Mouse (Mus musculus): ENCODE results near the gene Cxcr1. TPM values are rescaled to one million over a fixed set of nuclear protein-coding genes. Genes with fewer than 3 reads are reported as not detected.

Gene Cxcr1
- polyA plus RNA-seq, 1 experiment from 2014 or later = not detected

DNA sequence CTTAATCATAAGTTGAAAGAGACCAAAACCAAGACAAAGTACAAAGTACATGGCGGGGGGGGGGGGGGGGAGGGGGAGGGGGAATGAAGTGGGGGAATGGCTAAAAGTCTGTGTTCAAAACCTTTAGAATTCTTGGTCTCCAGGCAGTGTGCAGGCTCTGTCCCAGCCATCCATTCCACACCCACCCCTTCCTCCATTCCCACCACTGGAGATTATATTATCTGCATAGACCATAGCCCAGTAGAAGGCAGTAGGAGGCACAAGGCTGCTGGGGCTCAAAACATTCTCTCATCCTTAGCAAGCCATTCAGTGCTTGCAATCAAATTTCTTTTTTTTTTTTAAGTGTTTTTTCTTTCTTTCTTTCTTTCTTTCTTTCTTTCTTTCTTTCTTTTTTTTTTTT is 36.6 kb upstream of the Cxcr1 start:
- no peaks in the 10 kb centered on the region for H3K9me3 ChIP-seq (ENCODE audit: control insufficient read depth, low read length)
- no peak for ATAC-seq
- no peaks in the 10 kb centered on the region for H3K4me1 ChIP-seq (replicated peaks; ENCODE audit: control insufficient read depth, insufficient read depth, low read length)
- no CpG with 5 or more reads among the region's 1 CpGs for WGBS
- H3K4me3 ChIP-seq (replicated peaks; ENCODE audit: low read length) = no peak overlapping the region
- no peaks in the 10 kb centered on the region for H3K36me3 ChIP-seq (ENCODE audit: control insufficient read depth, insufficient read depth)
- H3K9ac ChIP-seq (replicated peaks; ENCODE audit: low read depth, low read length) = no peak overlapping the region
- H3K4me2 ChIP-seq (ENCODE audit: low read length) = no peak overlapping the region
- no peaks in the 10 kb centered on the region for H3K27me3 ChIP-seq (replicated peaks; ENCODE audit: control insufficient read depth, insufficient read depth, low read length)
- no peak overlapping the region for H3K27ac ChIP-seq (ENCODE audit: low read length)

DNA sequence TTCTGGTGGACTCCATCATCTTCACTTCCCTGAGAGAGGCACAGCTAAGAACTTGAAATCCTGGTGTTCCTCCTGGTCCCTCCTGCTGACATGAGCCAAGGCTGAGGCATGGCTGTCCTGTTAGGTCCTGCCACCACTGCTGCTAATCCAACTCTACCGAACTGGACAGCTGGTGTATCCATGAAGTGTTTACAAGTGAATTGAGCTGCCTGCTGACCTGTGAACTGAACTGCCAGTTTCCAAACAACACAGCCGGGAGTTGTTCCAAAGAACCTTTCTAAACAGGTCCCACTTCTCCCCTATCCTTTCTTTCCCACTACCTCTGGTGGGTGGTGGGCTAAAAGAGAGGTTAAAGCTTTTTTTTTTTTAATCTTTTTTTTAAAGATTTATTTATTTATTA is 35.5 kb upstream of the Cxcr1 start:
- Histone ChIP-seq H3K9me3 (ENCODE audit: control insufficient read depth, low read length) (no peaks in the 10 kb centered on the region), H3K27ac (ENCODE audit: low read length) (no peak overlapping the region), H3K4me3 (replicated peaks; ENCODE audit: low read length) (no peak overlapping the region), H3K9ac (replicated peaks; ENCODE audit: low read depth, low read length) (no peak overlapping the region), H3K4me1 (replicated peaks; ENCODE audit: control insufficient read depth, insufficient read depth, low read length) (no peaks in the 10 kb centered on the region), H3K4me2 (ENCODE audit: low read length) (no peak overlapping the region), H3K27me3 (replicated peaks; ENCODE audit: control insufficient read depth, insufficient read depth, low read length) (no peaks in the 10 kb centered on the region), H3K36me3 (ENCODE audit: control insufficient read depth, insufficient read depth) (no peaks in the 10 kb centered on the region)
- no peak for ATAC-seq
- 50% methylated on average over 2 of the region's 2 CpGs for WGBS

GRCm38 (mm10) chr1:74227317-74227716 is 32.9 kb upstream of the Cxcr1 start:
- Histone ChIP-seq H3K9ac (replicated peaks; ENCODE audit: low read depth, low read length) (no peak overlapping the region), H3K27me3 (replicated peaks; ENCODE audit: control insufficient read depth, insufficient read depth, low read length) (no peaks in the 10 kb centered on the region), H3K27ac (ENCODE audit: low read length) (no peak overlapping the region), H3K9me3 (ENCODE audit: control insufficient read depth, low read length) (no peaks in the 10 kb centered on the region), H3K4me2 (ENCODE audit: low read length) (no peak overlapping the region), H3K4me3 (replicated peaks; ENCODE audit: low read length) (no peak overlapping the region), H3K36me3 (ENCODE audit: control insufficient read depth, insufficient read depth) (no peaks in the 10 kb centered on the region), H3K4me1 (replicated peaks; ENCODE audit: control insufficient read depth, insufficient read depth, low read length) (no peaks in the 10 kb centered on the region)
- 88% methylated on average over 7 of the region's 7 CpGs for WGBS
- ATAC-seq = no peak

- H3K4me1 ChIP-seq (replicated peaks; ENCODE audit: control insufficient read depth, insufficient read depth, low read length) = no peaks in the 10 kb centered on the region
- WGBS = 77% methylated on average over 7 of the region's 7 CpGs
- no peaks in the 10 kb centered on the region for H3K9me3 ChIP-seq (ENCODE audit: control insufficient read depth, low read length)
- no peak overlapping the region for H3K4me3 ChIP-seq (replicated peaks; ENCODE audit: low read length)
- no peaks in the 10 kb centered on the region for H3K27me3 ChIP-seq (replicated peaks; ENCODE audit: control insufficient read depth, insufficient read depth, low read length)
- no peak overlapping the region for H3K9ac ChIP-seq (replicated peaks; ENCODE audit: low read depth, low read length)
- no peak overlapping the region for H3K4me2 ChIP-seq (ENCODE audit: low read length)
- H3K36me3 ChIP-seq (ENCODE audit: control insufficient read depth, insufficient read depth) = no peaks in the 10 kb centered on the region
- peak; percentile 57 for ATAC-seq
- peak overlapping the region; percentile 47; the same call in 1 of the 2 replicates for H3K27ac ChIP-seq (ENCODE audit: low read length)
Observed at GRCm38 (mm10) chr1:74219922-74220321, 25.5 kb upstream of the Cxcr1 start.

DNA sequence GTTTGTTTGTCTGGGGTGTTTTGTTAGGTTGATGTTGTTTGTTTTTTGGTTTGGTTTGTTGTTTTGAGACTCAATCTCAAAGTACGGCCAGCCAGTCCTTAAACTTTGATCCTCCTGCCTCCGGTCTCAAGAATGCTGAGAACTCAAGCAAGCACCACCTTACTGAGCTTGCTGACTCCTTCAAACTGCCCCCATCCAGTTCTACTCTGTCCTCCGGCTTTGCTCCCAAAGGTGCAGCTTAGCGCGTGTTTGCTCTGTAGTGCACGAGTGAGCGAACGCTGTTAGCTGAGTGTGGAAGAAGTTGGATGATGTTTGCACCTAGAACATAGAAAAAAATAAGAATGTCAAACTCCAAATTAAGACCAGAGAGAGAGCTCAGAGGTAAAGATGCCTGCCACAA is 14.5 kb upstream of the Cxcr1 start:
- no peak for ATAC-seq
- Histone ChIP-seq H3K4me1 (replicated peaks; ENCODE audit: control insufficient read depth, insufficient read depth, low read length) (peaks cover 5% of the 10 kb centered on the region), H3K36me3 (ENCODE audit: control insufficient read depth, insufficient read depth) (no peaks in the 10 kb centered on the region), H3K9ac (replicated peaks; ENCODE audit: low read depth, low read length) (no peak overlapping the region), H3K27ac (ENCODE audit: low read length) (no peak overlapping the region), H3K4me3 (replicated peaks; ENCODE audit: low read length) (no peak overlapping the region), H3K4me2 (ENCODE audit: low read length) (no peak overlapping the region), H3K9me3 (ENCODE audit: control insufficient read depth, low read length) (no peaks in the 10 kb centered on the region), H3K27me3 (replicated peaks; ENCODE audit: control insufficient read depth, insufficient read depth, low read length) (no peaks in the 10 kb centered on the region)
- WGBS = 92% methylated on average over 8 of the region's 8 CpGs

GRCm38 (mm10) chr1:74207906-74208305 is 13.5 kb upstream of the Cxcr1 start:
- ATAC-seq = peak; percentile 85
- H3K9ac ChIP-seq (replicated peaks; ENCODE audit: low read depth, low read length) = no peak overlapping the region
- no peaks in the 10 kb centered on the region for H3K9me3 ChIP-seq (ENCODE audit: control insufficient read depth, low read length)
- H3K4me3 ChIP-seq (replicated peaks; ENCODE audit: low read length) = no peak overlapping the region
- H3K4me2 ChIP-seq (ENCODE audit: low read length) = no peak overlapping the region
- no peaks in the 10 kb centered on the region for H3K36me3 ChIP-seq (ENCODE audit: control insufficient read depth, insufficient read depth)
- WGBS = 30% methylated on average over 8 of the region's 9 CpGs
- peak overlapping the region; percentile 14; the same call in 1 of the 2 replicates for H3K27ac ChIP-seq (ENCODE audit: low read length)
- no peaks in the 10 kb centered on the region for H3K27me3 ChIP-seq (replicated peaks; ENCODE audit: control insufficient read depth, insufficient read depth, low read length)
- peaks cover 5% of the 10 kb centered on the region for H3K4me1 ChIP-seq (replicated peaks; ENCODE audit: control insufficient read depth, insufficient read depth, low read length)

DNA sequence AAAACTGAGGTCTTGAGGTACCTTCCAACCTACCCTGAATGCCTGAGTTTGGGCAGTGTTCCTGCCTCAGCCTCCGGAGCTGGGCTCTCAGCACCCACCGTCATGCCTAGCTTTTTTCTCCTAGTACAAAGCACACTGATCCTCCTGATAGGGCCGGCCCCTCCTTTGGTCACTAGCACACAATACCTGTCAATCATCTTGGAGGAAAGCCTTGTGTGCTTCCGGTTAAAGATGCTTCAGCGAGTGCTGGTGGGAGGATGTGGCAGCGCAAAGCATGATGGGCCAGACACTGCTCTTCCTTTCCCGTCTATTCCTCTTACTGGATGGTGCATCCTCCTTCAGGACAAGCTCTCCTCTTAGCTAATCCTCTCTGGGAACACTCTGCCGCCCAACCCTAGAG is 12.2 kb upstream of the Cxcr1 start:
- Histone ChIP-seq H3K4me3 (replicated peaks; ENCODE audit: low read length) (no peak overlapping the region), H3K36me3 (ENCODE audit: control insufficient read depth, insufficient read depth) (no peaks in the 10 kb centered on the region), H3K9me3 (ENCODE audit: control insufficient read depth, low read length) (no peaks in the 10 kb centered on the region), H3K27ac (ENCODE audit: low read length) (no peak overlapping the region), H3K4me2 (ENCODE audit: low read length) (no peak overlapping the region), H3K27me3 (replicated peaks; ENCODE audit: control insufficient read depth, insufficient read depth, low read length) (no peaks in the 10 kb centered on the region), H3K9ac (replicated peaks; ENCODE audit: low read depth, low read length) (no peak overlapping the region), H3K4me1 (replicated peaks; ENCODE audit: control insufficient read depth, insufficient read depth, low read length) (peaks cover 5% of the 10 kb centered on the region)
- WGBS = 64% methylated on average over 8 of the region's 8 CpGs
- no peak for ATAC-seq

GRCm38 (mm10) chr1:74205881-74206280 is 11.4 kb upstream of the Cxcr1 start:
- 64% methylated on average over 7 of the region's 7 CpGs for WGBS
- H3K36me3 ChIP-seq (ENCODE audit: control insufficient read depth, insufficient read depth) = no peaks in the 10 kb centered on the region

DNA sequence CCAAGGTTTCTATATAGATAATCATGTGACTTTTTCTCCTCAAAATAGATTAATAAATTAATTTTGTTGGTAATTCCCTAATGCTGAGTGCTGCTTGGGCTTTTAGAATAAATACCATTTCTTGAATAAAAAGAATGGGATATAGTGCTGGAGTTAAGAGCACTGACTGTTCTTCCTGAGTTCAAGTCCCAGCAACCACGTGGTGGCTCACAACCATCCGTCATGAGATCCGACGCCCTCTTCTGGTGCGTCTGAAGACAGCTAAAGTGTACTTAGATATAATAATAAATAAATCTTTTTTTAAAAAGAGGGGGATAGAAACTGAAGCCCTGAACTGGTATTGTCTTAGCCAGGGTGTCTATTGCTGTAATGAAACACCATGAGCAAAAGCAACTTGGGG is 9.0 kb upstream of the Cxcr1 start:
- 66% methylated on average over 5 of the region's 5 CpGs for WGBS
- Histone ChIP-seq H3K27ac (ENCODE audit: low read length) (no peak overlapping the region), H3K4me2 (ENCODE audit: low read length) (no peak overlapping the region), H3K27me3 (replicated peaks; ENCODE audit: control insufficient read depth, insufficient read depth, low read length) (no peaks in the 10 kb centered on the region), H3K4me1 (replicated peaks; ENCODE audit: control insufficient read depth, insufficient read depth, low read length) (peaks cover 5% of the 10 kb centered on the region), H3K36me3 (ENCODE audit: control insufficient read depth, insufficient read depth) (no peaks in the 10 kb centered on the region), H3K4me3 (replicated peaks; ENCODE audit: low read length) (no peak overlapping the region), H3K9me3 (ENCODE audit: control insufficient read depth, low read length) (no peaks in the 10 kb centered on the region), H3K9ac (replicated peaks; ENCODE audit: low read depth, low read length) (no peak overlapping the region)
- no peak for ATAC-seq

More at GRCm38 (mm10) chr1:74205881-74206280, 11.4 kb upstream of the Cxcr1 start:
- no peak overlapping the region for H3K27ac ChIP-seq (ENCODE audit: low read length)
- H3K4me1 ChIP-seq (replicated peaks; ENCODE audit: control insufficient read depth, insufficient read depth, low read length) = peaks cover 5% of the 10 kb centered on the region
- no peak overlapping the region for H3K4me2 ChIP-seq (ENCODE audit: low read length)
- no peaks in the 10 kb centered on the region for H3K27me3 ChIP-seq (replicated peaks; ENCODE audit: control insufficient read depth, insufficient read depth, low read length)
- H3K9me3 ChIP-seq (ENCODE audit: control insufficient read depth, low read length) = no peaks in the 10 kb centered on the region
- H3K9ac ChIP-seq (replicated peaks; ENCODE audit: low read depth, low read length) = no peak overlapping the region
- no peak overlapping the region for H3K4me3 ChIP-seq (replicated peaks; ENCODE audit: low read length)
- ATAC-seq = no peak
